Mouse (Mus musculus) embryonic facial prominence, embryonic 12.5 days (tissue): ENCODE results near the gene Rnf44. TPM values are rescaled to one million over a fixed set of nuclear protein-coding genes. Genes with fewer than 3 reads are reported as not detected.

Experiments used
- ATAC-seq: fragments of 200-750 bp; cut with Nextera tagmentation; 2 replicates; pipeline ENCODE4 v1.8.0; 2017; ENCODE audit not compliant: insufficient number of reproducible peaks, insufficient read depth, low FRiP score, low TSS enrichment
- H3K27ac ChIP-seq: fragments of 300-500 bp; sonication (generic); 2 replicates; pipeline ENCODE4 v1.5.1; 2016; ENCODE audit warnings: mild to moderate bottlenecking
- H3K27me3 ChIP-seq: fragments of 300-500 bp; sonication (generic); 2 replicates; pipeline ENCODE4 v1.6.1; 2016; ENCODE audit warnings: mild to moderate bottlenecking, moderate library complexity
- H3K36me3 ChIP-seq: fragments of 300-500 bp; sonication (generic); 2 replicates; pipeline ENCODE4 v1.6.1; 2016; ENCODE audit warnings: mild to moderate bottlenecking
- H3K4me1 ChIP-seq: fragments of 300-500 bp; sonication (generic); 2 replicates; pipeline ENCODE4 v1.6.1; 2016
- H3K4me2 ChIP-seq: fragments of 300-500 bp; sonication (generic); replicated peaks from 2 replicates; pipeline ENCODE4 v1.6.1; 2016; ENCODE audit warnings: mild to moderate bottlenecking, moderate library complexity
- H3K4me3 ChIP-seq: fragments of 300-500 bp; sonication (generic); 2 replicates; pipeline ENCODE4 v1.5.1; 2016; ENCODE audit warnings: mild to moderate bottlenecking
- H3K9ac ChIP-seq: fragments of 300-500 bp; sonication (generic); 2 replicates; pipeline ENCODE4 v1.6.1; 2016; ENCODE audit warnings: mild to moderate bottlenecking, moderate library complexity
- H3K9me3 ChIP-seq: fragments of 300-500 bp; sonication (generic); 2 replicates; pipeline ENCODE4 v1.6.1; 2016; ENCODE audit warnings: mild to moderate bottlenecking, moderate library complexity
- WGBS: fragments of 180-500 bp; shearing (Covaris S2); methylation state at CpG from one replicate; pipeline ENCODE4 v1.1.7; 2016; 5-methylcytosine and 5-hydroxymethylcytosine counted together
- polyA plus RNA-seq: library from polyadenylated mRNA; unstranded; fragments of >200 nt; fragmentation: Nextera tagmentation; extraction: Ambion mirVana; gene quantifications from 2 replicates; pipeline ENCODE4 v1.2.1, GENCODE M21; 2016

The Rnf44 gene
- polyA plus RNA-seq, 1 experiment from 2014 or later, result 65.3 TPM

DNA sequence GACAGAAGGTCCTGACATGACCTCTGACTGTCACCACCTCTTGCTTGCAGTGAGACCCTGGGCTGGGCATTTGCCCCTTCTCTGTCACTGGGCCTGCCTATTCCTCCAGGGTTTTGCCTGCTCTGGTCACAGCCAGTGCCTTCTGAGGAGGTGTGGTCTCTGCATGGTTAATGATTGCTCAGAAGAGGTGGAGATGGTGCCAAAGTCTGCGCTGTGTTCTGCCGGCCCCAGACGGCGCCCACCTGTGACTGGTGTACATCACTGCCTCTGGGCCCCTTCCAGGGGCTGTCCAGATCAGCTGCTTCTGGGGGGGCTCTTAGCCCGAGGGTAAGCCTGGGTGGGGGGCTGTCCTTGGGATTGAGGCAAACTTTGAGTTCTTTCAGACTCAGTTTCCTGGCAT, 7.5 kb upstream of the Rnf44 start, which contains the start of gene Cdhr2:
Cdhr2 (plus strand) TSS at position 219 of the 400 bp plus-strand sequence.
- Histone ChIP-seq H3K4me3 (no peak within 1 kb of the TSS), H3K36me3 (no peaks in the 10 kb centered on the region), H3K4me2 (no peak within 1 kb of the TSS), H3K9me3 (no peaks in the 10 kb centered on the region), H3K4me1 (no peaks in the 10 kb centered on the region), H3K27me3 (no peaks in the 10 kb centered on the region), H3K9ac (no peak within 1 kb of the TSS), H3K27ac (no peak within 1 kb of the TSS)
- ATAC-seq, result no peak
- 60% methylated on average over 5 of the region's 5 CpGs for WGBS

DNA sequence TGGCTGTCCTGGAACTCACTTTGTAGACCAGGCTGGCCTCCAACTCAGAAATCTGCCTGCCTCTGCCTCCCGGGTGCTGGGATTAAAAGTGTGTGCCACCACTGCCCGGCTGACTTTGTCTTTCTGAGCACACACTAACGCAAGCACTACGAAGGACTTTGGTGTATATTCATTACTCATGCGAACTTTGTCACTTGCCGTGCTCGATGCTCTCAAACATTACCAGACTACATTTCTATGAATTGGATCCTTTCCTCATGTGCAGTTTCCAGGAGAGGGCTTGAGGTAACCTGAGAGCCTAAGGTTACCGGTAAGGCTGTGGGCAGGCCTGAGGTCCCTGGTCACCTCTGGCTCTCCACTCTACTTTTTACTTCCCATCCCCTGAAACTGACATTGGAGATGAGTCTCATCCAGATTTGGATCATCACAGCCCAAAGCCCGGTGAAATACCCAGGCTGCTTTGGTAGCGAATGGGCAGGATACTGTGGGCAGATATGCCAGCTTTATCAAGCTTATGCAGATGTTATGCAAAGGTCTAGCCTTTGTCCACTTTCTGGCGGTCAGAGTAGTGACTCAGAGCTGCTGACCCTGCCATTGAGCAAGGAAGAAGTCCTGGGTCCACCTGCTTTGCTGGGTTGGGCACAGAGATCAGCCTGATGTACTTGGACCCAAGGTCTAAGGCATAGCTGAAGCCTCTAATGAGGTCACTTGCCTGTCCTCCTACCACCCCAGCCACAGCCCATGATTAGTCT, 1.9 kb upstream of the Rnf44 start:
- H3K36me3 ChIP-seq, result no peaks in the 10 kb centered on the region
- H3K27ac ChIP-seq, result no peak overlapping the region
- 90% methylated on average over 11 of the region's 11 CpGs for WGBS
- H3K4me3 ChIP-seq, result no peak overlapping the region
- no peak overlapping the region for H3K4me2 ChIP-seq
- no peaks in the 10 kb centered on the region for H3K27me3 ChIP-seq
- H3K4me1 ChIP-seq, result peaks cover 19% of the 10 kb centered on the region
- ATAC-seq, result no peak
- no peaks in the 10 kb centered on the region for H3K9me3 ChIP-seq
- no peak overlapping the region for H3K9ac ChIP-seq

GRCm38 (mm10) chr13:54694348-54695060, 797 bp upstream of the Rnf44 start:
- Histone ChIP-seq H3K9ac (peak overlapping the region; percentile 46; the same call in 1 of the 2 replicates), H3K36me3 (no peaks in the 10 kb centered on the region), H3K9me3 (no peaks in the 10 kb centered on the region), H3K27me3 (no peaks in the 10 kb centered on the region), H3K4me1 (peaks cover 19% of the 10 kb centered on the region), H3K27ac (peak overlapping the region; percentile 88), H3K4me3 (peak overlapping the region; percentile 76), H3K4me2 (peak overlapping the region; percentile 57)
- peak; percentile 74 for ATAC-seq
- WGBS, result 18% methylated on average over 26 of the region's 26 CpGs

DNA sequence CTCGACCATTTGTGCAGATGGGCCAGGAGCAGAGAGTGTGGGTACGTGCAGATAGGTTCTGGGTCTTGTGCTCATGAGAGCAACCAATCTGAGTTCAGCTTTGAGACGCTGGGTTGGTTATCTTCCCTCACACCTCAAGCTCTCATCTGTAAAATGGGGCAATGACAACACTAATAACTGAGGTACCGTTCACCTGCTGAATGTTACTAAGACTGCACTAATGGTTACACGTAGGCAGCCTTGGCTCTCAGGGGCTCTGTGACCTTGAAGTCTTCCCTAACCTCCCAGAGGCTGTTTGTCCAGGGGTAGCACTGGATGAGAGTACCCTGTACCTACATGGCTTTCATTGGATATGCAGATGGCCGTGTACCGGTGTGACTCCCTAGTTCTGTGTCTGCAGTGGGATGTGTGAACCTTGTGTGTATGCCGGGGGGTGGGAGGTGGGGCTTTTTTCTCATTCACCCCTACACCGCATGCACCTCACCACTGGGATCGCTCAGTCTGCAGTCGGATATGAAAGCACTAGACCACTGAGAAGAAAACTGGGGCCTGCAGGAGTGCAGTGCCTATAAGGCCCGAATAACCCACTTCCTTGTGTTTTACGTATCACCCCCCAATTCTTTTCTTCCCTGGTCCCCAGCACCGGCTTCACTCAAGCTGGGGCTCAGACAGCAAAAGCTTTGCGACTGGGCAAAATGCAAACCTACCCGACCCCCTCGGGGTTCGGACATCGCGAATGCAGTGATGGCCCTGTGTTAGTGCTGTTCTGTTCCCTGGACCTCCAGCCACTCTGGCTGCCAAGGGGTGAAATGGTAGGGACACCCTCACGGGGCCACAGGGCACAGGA, 773 bp downstream of the Rnf44 start:
- peak overlapping the region; percentile 90 for H3K9ac ChIP-seq
- WGBS, result 12% methylated on average over 21 of the region's 21 CpGs
- no peak for ATAC-seq

DNA sequence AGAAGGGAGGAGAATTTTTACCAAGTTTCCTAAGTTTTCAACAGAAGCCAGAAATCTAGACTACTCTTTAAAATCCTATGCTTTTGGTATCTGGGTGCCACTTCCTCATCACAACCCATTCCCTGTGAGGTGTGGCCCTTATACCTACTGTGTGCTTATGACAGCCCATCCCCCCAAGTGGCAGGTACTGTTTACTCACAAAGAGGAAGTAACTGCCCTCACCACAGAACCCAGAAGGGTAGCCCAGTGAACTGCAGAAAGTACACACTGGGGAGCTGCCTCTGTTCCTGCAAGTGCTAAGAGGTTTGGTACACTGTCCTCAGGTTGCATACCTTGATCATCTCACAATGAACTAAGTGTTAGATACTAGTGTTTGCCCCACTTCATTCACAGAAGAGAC, 2.0 kb downstream of the Rnf44 start:
- Histone ChIP-seq H3K4me2 (peak overlapping the region; percentile 88; the same call in 1 of the 2 replicates), H3K4me3 (no peak overlapping the region), H3K9ac (peak overlapping the region; percentile 90; the same call in 1 of the 2 replicates), H3K27ac (no peak overlapping the region), H3K27me3 (no peaks in the 10 kb centered on the region), H3K9me3 (no peaks in the 10 kb centered on the region), H3K36me3 (no peaks in the 10 kb centered on the region), H3K4me1 (peaks cover 24% of the 10 kb centered on the region)
- no peak for ATAC-seq

More for the DNA sequence above, 773 bp downstream of the Rnf44 start:
- H3K27ac ChIP-seq, result peak overlapping the region; percentile 87
- H3K36me3 ChIP-seq, result no peaks in the 10 kb centered on the region
- peak overlapping the region; percentile 76 for H3K4me3 ChIP-seq
- peaks cover 24% of the 10 kb centered on the region for H3K4me1 ChIP-seq
- no peaks in the 10 kb centered on the region for H3K27me3 ChIP-seq
- H3K9me3 ChIP-seq, result no peaks in the 10 kb centered on the region
- peak overlapping the region; percentile 88 for H3K4me2 ChIP-seq

DNA sequence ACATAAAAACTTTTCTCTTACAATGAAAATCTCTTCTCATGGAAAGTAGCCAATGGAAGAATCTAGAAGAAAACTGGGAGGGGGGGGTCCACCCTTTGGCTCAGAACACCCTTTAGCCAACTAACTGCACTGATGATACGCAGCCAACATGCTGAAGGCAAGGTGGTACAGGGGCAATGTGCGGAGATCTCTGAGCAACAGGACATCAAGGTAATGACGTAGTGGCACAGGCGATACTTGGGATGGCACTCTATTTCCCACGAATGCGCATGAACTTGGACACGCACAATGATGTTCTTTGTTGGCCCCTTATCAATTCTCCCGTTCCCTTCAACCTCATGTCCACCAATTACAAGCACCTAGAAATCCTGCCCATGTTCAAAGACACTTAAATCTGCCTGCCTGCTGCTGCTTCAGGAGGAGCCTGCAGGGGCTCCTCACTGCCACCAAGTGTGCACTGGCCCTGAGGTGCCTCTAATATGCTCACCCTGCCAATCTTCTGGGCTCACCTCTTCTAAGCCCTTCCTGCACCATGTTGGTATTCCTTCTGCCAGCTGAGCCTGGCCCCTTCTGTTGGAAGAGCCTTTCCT, 3.5 kb downstream of the Rnf44 start:
- no peak overlapping the region for H3K9ac ChIP-seq
- H3K27ac ChIP-seq, result no peak overlapping the region
- ATAC-seq, result no peak
- no peak overlapping the region for H3K4me2 ChIP-seq
- no peaks in the 10 kb centered on the region for H3K36me3 ChIP-seq
- WGBS, result 95% methylated on average over 8 of the region's 8 CpGs
- H3K27me3 ChIP-seq, result no peaks in the 10 kb centered on the region
- no peaks in the 10 kb centered on the region for H3K9me3 ChIP-seq
- peaks cover 36% of the 10 kb centered on the region for H3K4me1 ChIP-seq
- H3K4me3 ChIP-seq, result no peak overlapping the region

GRCm38 (mm10) chr13:54687575-54688424, 5.9 kb downstream of the Rnf44 start:
- Histone ChIP-seq H3K27ac (peak overlapping the region; percentile 97), H3K4me1 (peaks cover 42% of the 10 kb centered on the region), H3K27me3 (no peaks in the 10 kb centered on the region), H3K9ac (peak overlapping the region; percentile 97), H3K36me3 (peaks cover 21% of the 10 kb centered on the region), H3K4me2 (peak overlapping the region; percentile 80), H3K4me3 (peak overlapping the region; percentile 86), H3K9me3 (no peaks in the 10 kb centered on the region)
- ATAC-seq, result peak; percentile 91
- WGBS, result under 1% methylated on average over 82 of the region's 82 CpGs

DNA sequence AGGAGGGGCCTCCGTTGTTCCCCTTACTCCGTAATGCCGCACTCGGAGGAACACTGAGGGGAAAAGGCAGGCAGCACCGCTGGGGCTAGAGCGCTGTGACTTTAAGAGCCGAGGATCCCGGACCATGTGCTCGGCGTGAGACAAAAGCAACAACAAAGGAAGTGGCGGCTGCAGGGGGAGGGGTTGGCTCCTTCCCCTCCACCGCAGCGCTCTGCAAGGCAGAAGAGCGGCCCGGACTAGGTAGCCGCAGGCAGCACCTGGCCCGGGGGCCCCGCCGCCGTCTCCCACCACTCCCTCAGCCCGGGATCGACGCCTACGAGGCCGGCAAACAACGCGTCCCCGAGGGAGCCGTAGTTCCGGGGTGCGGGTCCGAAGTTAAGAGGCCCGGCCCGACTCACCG, 6.6 kb downstream of the Rnf44 start:
- peaks cover 35% of the 10 kb centered on the region for H3K4me1 ChIP-seq
- ATAC-seq, result peak; percentile 68
- peak overlapping the region; percentile 97 for H3K27ac ChIP-seq
- H3K9ac ChIP-seq, result peak overlapping the region; percentile 97
- H3K27me3 ChIP-seq, result no peaks in the 10 kb centered on the region
- peak overlapping the region; percentile 80 for H3K4me2 ChIP-seq
- no peaks in the 10 kb centered on the region for H3K9me3 ChIP-seq
- peaks cover 28% of the 10 kb centered on the region for H3K36me3 ChIP-seq
- H3K4me3 ChIP-seq, result peak overlapping the region; percentile 86
- WGBS, result under 1% methylated on average over 35 of the region's 35 CpGs

DNA sequence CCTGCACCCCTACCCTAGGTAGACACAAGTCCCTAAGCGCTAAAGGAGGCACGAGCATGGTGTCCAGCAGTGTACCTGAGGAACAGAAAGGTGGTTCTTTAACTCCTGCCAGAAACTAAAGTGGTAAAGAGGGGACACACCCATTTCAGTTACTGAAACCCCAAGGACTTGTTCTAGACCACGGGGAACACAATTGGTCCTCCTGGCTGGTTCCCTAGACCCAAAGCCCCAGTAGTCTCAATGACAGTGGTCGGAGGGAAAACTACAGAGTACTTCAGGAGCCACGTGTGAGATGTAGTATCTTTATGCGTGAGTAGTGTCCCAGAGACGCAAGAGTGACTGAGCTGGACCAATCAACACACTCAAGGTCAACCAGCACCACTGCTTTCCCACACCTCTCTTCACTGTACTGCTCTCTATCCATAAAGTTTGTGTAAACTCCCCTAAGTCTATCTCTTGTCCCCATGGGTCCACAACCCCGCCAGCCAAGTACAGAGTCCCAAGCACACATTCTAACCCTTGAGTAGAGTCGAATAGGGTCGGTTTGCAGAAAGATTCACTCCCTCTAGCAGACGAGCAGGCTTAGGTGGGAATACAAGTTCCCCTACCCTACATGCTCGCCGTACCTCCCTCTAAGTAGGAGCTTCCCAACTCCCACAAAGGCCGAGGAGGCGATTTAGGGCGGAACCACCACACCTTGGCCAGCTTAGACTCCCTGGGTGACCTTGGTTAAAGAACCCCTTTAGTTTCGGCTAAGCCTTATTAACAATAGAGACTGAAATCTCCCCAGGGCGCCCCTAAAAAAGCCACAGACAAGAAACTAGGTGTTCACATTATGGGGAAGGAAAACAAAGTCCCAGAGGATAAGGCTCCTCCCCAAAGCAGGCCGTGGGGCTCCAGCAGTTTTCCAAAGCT, 7.3 kb downstream of the Rnf44 start:
- Histone ChIP-seq H3K27me3 (no peaks in the 10 kb centered on the region), H3K36me3 (peaks cover 35% of the 10 kb centered on the region)

DNA sequence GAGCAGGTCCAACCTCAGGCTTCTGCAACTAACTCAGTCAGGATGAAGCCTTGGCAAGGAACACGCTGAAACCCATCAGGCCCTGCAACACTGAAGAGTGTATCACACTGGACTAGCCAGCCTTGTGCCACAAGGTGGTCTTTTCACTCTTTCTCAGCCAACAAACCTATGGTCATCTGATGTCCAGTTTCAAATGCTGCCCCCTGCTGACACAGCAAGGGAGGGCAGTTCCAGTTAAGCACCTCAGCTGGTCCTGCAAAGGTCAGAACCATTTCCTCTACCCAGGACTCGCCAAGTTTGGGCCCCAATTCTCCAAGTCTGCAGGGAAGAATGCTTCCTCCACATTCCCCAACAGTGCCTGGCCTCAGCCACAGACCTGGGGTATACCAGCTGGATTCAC, 8.5 kb downstream of the Rnf44 start:
- H3K4me2 ChIP-seq, result peak overlapping the region; percentile 80
- H3K4me1 ChIP-seq, result peaks cover 25% of the 10 kb centered on the region
- H3K36me3 ChIP-seq, result peaks cover 47% of the 10 kb centered on the region
- no peaks in the 10 kb centered on the region for H3K9me3 ChIP-seq
- peak overlapping the region; percentile 97 for H3K9ac ChIP-seq
- WGBS, result 46% methylated on average over 2 of the region's 2 CpGs
- no peak for ATAC-seq
- H3K27ac ChIP-seq, result no peak overlapping the region
- no peaks in the 10 kb centered on the region for H3K27me3 ChIP-seq
- peak overlapping the region; percentile 86 for H3K4me3 ChIP-seq

More for the DNA sequence above, 7.3 kb downstream of the Rnf44 start:
- Histone ChIP-seq H3K4me3 (peak overlapping the region; percentile 86), H3K4me1 (peaks cover 30% of the 10 kb centered on the region), H3K9ac (peak overlapping the region; percentile 97), H3K27ac (peak overlapping the region; percentile 97), H3K4me2 (peak overlapping the region; percentile 80), H3K9me3 (no peaks in the 10 kb centered on the region)
- 7% methylated on average over 19 of the region's 19 CpGs for WGBS
- ATAC-seq, result no peak
